In the genomic region with DNA sequence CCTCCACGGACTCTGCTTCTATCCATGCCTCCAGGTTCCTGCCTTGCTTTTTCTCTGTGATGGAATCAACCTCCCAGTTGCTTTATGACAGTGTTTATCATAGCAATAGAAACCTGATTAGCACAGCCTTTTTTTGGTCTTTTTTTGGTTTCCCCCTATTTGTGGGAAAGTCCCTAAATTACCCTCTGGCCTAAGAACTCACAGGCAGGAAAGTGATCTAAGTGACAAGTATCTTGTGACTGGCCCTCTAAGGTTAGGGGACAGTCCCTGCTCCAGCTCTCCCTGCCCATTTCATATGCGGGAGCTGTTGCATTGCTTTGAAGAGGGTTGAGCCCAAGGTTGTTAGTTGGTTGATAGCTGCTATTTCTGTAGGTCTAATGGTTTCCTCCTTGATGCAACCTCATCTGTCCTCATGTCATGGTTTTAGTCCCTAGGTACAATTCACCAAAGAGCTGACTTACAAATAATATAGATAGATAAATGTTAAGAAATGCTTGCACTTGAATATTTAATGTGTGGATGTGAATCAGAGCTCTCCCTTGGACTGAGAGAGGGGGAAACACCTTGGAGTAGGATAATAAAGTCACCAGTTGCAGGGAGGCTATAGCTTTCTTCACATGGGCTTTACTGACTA, we compare ENCODE assay signal across 22 mouse cellular contexts. TPM values are rescaled to one million over a fixed set of nuclear protein-coding genes. Genes with fewer than 3 reads are reported as not detected.
"Had no signal": no experiment of that assay in that cellular context is flagged by ENCODE, and none has a peak within 500 bp of the region (broad histone marks: within the 10 kb centered on the region; RNA-seq: fewer than 3 reads in every experiment).

No protein-coding gene starts in this region.

- ATAC-seq: lung, postnatal 0 days; midbrain, embryonic 15.5 days had no signal

- DNase-seq: kidney, adult 18-20 months; kidney, postnatal 10 days; kidney, postnatal 4 days; lung, adult 2 months; lung, postnatal 36 days; right cerebral cortex, postnatal 14 days; thymus, postnatal 4 days had no signal

RNA-seq across cellular contexts. Expression of a gene that starts 15.2 kb away (rescaled TPM):
- total RNA-seq: layer of hippocampus, adult 2 months; layer of hippocampus, postnatal 14 days; left cerebral cortex, adult 18-20 months; left cerebral cortex, postnatal 10 days; megakaryocyte, adult 5-6 weeks; monocyte, adult 5-6 weeks had no signal
- polyA plus RNA-seq: kidney, embryonic 14.5 days; limb, embryonic 10.5 days; limb, embryonic 14.5 days; liver, embryonic 15.5 days; lung, adult 2 months; lung, postnatal 0 days; midbrain, embryonic 11.5 days; midbrain, embryonic 15.5 days; neural tube, embryonic 12.5 days; stomach, embryonic 16.5 days had no signal

RNA-seq across cellular contexts. Expression of a gene that starts 42.5 kb away (rescaled TPM):
- total RNA-seq: megakaryocyte, adult 5-6 weeks; monocyte, adult 5-6 weeks had no signal
